Mouse (Mus musculus) forebrain, embryonic 11.5 days (tissue): Measurements from ENCODE around the gene Cd81. TPM values are rescaled to one million over a fixed set of nuclear protein-coding genes. Genes with fewer than 3 reads are reported as not detected.

Experiments
- ATAC-seq: fragments of 200-750 bp; cut with Nextera tagmentation; replicated peaks from 2 replicates; pipeline ENCODE4 v1.8.0; 2017; ENCODE audit warnings: moderate TSS enrichment; ENCODE audit not compliant: low FRiP score
- DNase-seq: peaks from one replicate; pipeline ENCODE4 v3.0.0-alpha.2; 2017; ENCODE audit warnings: low spot score
- H3K27ac ChIP-seq: fragments of 300-500 bp; sonication (generic); 2 replicates; pipeline ENCODE4 v1.5.1; 2014; ENCODE audit warnings: low read depth, low read length
- H3K27me3 ChIP-seq: fragments of 300-500 bp; sonication (generic); 2 replicates; pipeline ENCODE4 v1.6.1; 2014; ENCODE audit warnings: mild to moderate bottlenecking, low read length, mixed read lengths; ENCODE audit not compliant: control insufficient read depth, insufficient read depth
- H3K36me3 ChIP-seq: fragments of 300-500 bp; sonication (generic); 2 replicates; pipeline ENCODE4 v1.6.1; 2014; ENCODE audit warnings: mild to moderate bottlenecking, low read length, moderate library complexity, mixed read lengths; ENCODE audit not compliant: control insufficient read depth, insufficient read depth
- H3K4me1 ChIP-seq: fragments of 300-500 bp; sonication (generic); replicated peaks from 2 replicates; pipeline ENCODE4 v1.6.1; 2014; ENCODE audit warnings: low read length, mixed read lengths; ENCODE audit not compliant: control insufficient read depth, insufficient read depth
- H3K4me2 ChIP-seq: fragments of 300-500 bp; sonication (generic); 2 replicates; pipeline ENCODE4 v1.6.1; 2014; ENCODE audit warnings: low read depth, mild to moderate bottlenecking, low read length, moderate library complexity, mixed read lengths; ENCODE audit not compliant: severe bottlenecking
- H3K4me3 ChIP-seq: fragments of 300-500 bp; sonication (generic); 2 replicates; pipeline ENCODE4 v1.5.1; 2014; ENCODE audit warnings: low read depth, low read length
- H3K9ac ChIP-seq: fragments of 300-500 bp; sonication (generic); 2 replicates; pipeline ENCODE4 v1.6.1; 2014; ENCODE audit warnings: low read length
- H3K9me3 ChIP-seq: fragments of 300-500 bp; sonication (generic); 2 replicates; pipeline ENCODE4 v1.6.1; 2016; ENCODE audit warnings: low read length, mixed read lengths; ENCODE audit not compliant: control insufficient read depth
- WGBS: fragments of 180-500 bp; shearing (Covaris S2); extraction: QIAGEN DNeasy Blood & Tissue Kit; methylation state at CpG from one replicate; pipeline ENCODE4 v1.1.7; 2014; 5-methylcytosine and 5-hydroxymethylcytosine counted together
- polyA plus RNA-seq: library from polyadenylated mRNA; unstranded; fragments of >200 nt; fragmentation: Nextera tagmentation; extraction: Ambion mirVana; gene quantifications from 2 replicates; pipeline ENCODE4 v1.2.1, GENCODE M21; 2014

The Cd81 gene
- polyA plus RNA-seq, 1 experiment from 2014 or later, result 216 TPM

- 56% methylated on average over 9 of the region's 9 CpGs for WGBS
- H3K4me2 ChIP-seq, result no peak overlapping the region
- H3K9me3 ChIP-seq, result no peaks in the 10 kb centered on the region
- no peak overlapping the region for H3K4me3 ChIP-seq
- H3K27me3 ChIP-seq, result no peaks in the 10 kb centered on the region
- ATAC-seq (no peak), DNase-seq (no peak)
- H3K4me1 ChIP-seq, result no peaks in the 10 kb centered on the region
- no peaks in the 10 kb centered on the region for H3K36me3 ChIP-seq
- H3K27ac ChIP-seq, result no peak overlapping the region
- no peak overlapping the region for H3K9ac ChIP-seq
Measured at GRCm38 (mm10) chr7:143016424-143017142, 36.0 kb upstream of the Cd81 start.

GRCm38 (mm10) chr7:143017181-143017580 is 35.4 kb upstream of the Cd81 start:
- ATAC-seq, result no peak
- H3K9ac ChIP-seq, result no peak overlapping the region
- H3K4me1 ChIP-seq, result no peaks in the 10 kb centered on the region
- no peak overlapping the region for H3K27ac ChIP-seq
- no peak overlapping the region for H3K4me2 ChIP-seq
- H3K9me3 ChIP-seq, result no peaks in the 10 kb centered on the region
- H3K36me3 ChIP-seq, result no peaks in the 10 kb centered on the region
- H3K4me3 ChIP-seq, result no peak overlapping the region
- H3K27me3 ChIP-seq, result no peaks in the 10 kb centered on the region
- 69% methylated on average over 4 of the region's 4 CpGs for WGBS
- no peak for DNase-seq

GRCm38 (mm10) chr7:143020040-143020439 is 32.5 kb upstream of the Cd81 start:
- H3K36me3 ChIP-seq, result no peaks in the 10 kb centered on the region
- H3K4me3 ChIP-seq, result no peak overlapping the region
- no peaks in the 10 kb centered on the region for H3K27me3 ChIP-seq
- DNase-seq, result no peak
- H3K9me3 ChIP-seq, result no peaks in the 10 kb centered on the region
- no peak overlapping the region for H3K27ac ChIP-seq
- H3K4me2 ChIP-seq, result no peak overlapping the region
- ATAC-seq, result no peak
- H3K4me1 ChIP-seq, result no peaks in the 10 kb centered on the region
- no peak overlapping the region for H3K9ac ChIP-seq

- Histone ChIP-seq H3K36me3 (no peaks in the 10 kb centered on the region), H3K4me1 (no peaks in the 10 kb centered on the region), H3K27ac (no peak overlapping the region), H3K9ac (no peak overlapping the region), H3K4me2 (no peak overlapping the region), H3K27me3 (no peaks in the 10 kb centered on the region), H3K9me3 (no peaks in the 10 kb centered on the region), H3K4me3 (no peak overlapping the region)
- WGBS, result 85% methylated on average over 3 of the region's 3 CpGs
- ATAC-seq (no peak), DNase-seq (no peak)
Measured at GRCm38 (mm10) chr7:143020764-143021163, 31.8 kb upstream of the Cd81 start.

GRCm38 (mm10) chr7:143021356-143022164 is 31.0 kb upstream of the Cd81 start:
- 71% methylated on average over 5 of the region's 5 CpGs for WGBS
- no peaks in the 10 kb centered on the region for H3K27me3 ChIP-seq
- H3K4me1 ChIP-seq, result no peaks in the 10 kb centered on the region
- H3K4me2 ChIP-seq, result no peak overlapping the region
- H3K36me3 ChIP-seq, result no peaks in the 10 kb centered on the region
- no peak overlapping the region for H3K9ac ChIP-seq
- ATAC-seq, result no peak
- DNase-seq, result no peak
- H3K27ac ChIP-seq, result no peak overlapping the region
- H3K4me3 ChIP-seq, result no peak overlapping the region
- no peaks in the 10 kb centered on the region for H3K9me3 ChIP-seq

- Histone ChIP-seq H3K4me3 (no peak overlapping the region), H3K27ac (no peak overlapping the region), H3K4me2 (no peak overlapping the region), H3K9ac (no peak overlapping the region), H3K36me3 (no peaks in the 10 kb centered on the region), H3K4me1 (no peaks in the 10 kb centered on the region), H3K9me3 (no peaks in the 10 kb centered on the region), H3K27me3 (no peaks in the 10 kb centered on the region)
- ATAC-seq (no peak), DNase-seq (no peak)
- 97% methylated on average over 2 of the region's 2 CpGs for WGBS
Measured at GRCm38 (mm10) chr7:143023499-143023898, 29.0 kb upstream of the Cd81 start.

- no peaks in the 10 kb centered on the region for H3K27me3 ChIP-seq
- H3K36me3 ChIP-seq, result no peaks in the 10 kb centered on the region
- H3K9ac ChIP-seq, result no peak overlapping the region
- H3K4me2 ChIP-seq, result no peak overlapping the region
- no peak overlapping the region for H3K4me3 ChIP-seq
- DNase-seq (no peak), ATAC-seq (no peak)
- WGBS, result 91% methylated on average over 1 of the region's 1 CpGs
- H3K27ac ChIP-seq, result no peak overlapping the region
- no peaks in the 10 kb centered on the region for H3K9me3 ChIP-seq
- H3K4me1 ChIP-seq, result no peaks in the 10 kb centered on the region
Measured at GRCm38 (mm10) chr7:143024293-143024692, 28.2 kb upstream of the Cd81 start.

GRCm38 (mm10) chr7:143025496-143025895 is 27.0 kb upstream of the Cd81 start:
- no peaks in the 10 kb centered on the region for H3K27me3 ChIP-seq
- no peak overlapping the region for H3K4me3 ChIP-seq
- H3K4me1 ChIP-seq, result no peaks in the 10 kb centered on the region
- H3K4me2 ChIP-seq, result no peak overlapping the region
- no peak overlapping the region for H3K9ac ChIP-seq
- H3K36me3 ChIP-seq, result no peaks in the 10 kb centered on the region
- ATAC-seq, result no peak
- H3K27ac ChIP-seq, result no peak overlapping the region
- WGBS, result 92% methylated on average over 3 of the region's 3 CpGs
- no peaks in the 10 kb centered on the region for H3K9me3 ChIP-seq
- DNase-seq, result no peak

- no peak overlapping the region for H3K4me2 ChIP-seq
- WGBS, result 94% methylated on average over 4 of the region's 4 CpGs
- no peaks in the 10 kb centered on the region for H3K27me3 ChIP-seq
- no peak overlapping the region for H3K9ac ChIP-seq
- ATAC-seq, result no peak
- no peak overlapping the region for H3K4me3 ChIP-seq
- H3K27ac ChIP-seq, result no peak overlapping the region
- H3K4me1 ChIP-seq, result no peaks in the 10 kb centered on the region
- no peaks in the 10 kb centered on the region for H3K9me3 ChIP-seq
- DNase-seq, result no peak
- no peaks in the 10 kb centered on the region for H3K36me3 ChIP-seq
Measured at GRCm38 (mm10) chr7:143027196-143027595, 25.3 kb upstream of the Cd81 start.
